Mouse (Mus musculus) stomach, adult 2 months (tissue): Measurements from ENCODE around the gene Rpl10l. TPM values are rescaled to one million over a fixed set of nuclear protein-coding genes. Genes with fewer than 3 reads are reported as not detected.

ENCODE experiments used
- polyA plus RNA-seq: library from polyadenylated mRNA; depleted of rRNA; stranded (reverse); fragments of >200 nt; gene quantifications from 2 replicates; pipeline ENCODE4 v1.2.3, GENCODE M21; 2012; rRNA removed

Gene Rpl10l
- not detected in 2 replicates for polyA plus RNA-seq

DNA sequence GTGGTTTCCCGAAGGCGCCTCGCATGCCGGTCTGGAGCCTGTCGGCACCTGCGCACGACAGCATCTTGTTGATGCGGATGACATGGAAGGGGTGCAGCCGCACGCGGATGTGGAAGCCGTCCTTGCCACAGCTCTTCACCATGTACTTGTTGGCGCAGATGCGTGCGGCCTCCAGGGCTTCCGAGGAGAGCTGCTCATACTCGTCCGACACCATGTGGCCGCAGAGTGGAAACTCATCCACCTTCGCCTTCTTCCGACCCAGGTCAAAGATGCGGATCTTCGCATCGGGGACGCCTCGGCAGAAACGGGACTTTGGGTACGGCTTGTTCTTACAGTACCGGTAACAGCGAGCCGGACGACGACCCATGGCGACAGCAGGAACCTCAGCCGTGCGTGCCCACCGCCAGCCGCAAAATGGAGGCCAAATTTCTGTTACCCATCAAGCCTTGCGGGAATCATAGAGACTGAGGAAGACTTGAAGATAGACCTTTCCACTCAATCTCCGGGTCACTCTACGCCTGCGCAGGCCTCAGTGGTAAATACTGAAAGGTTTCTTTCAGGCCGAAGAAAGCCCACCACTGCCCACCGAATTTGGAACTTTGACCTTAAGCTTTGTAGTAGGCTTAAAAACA, at the start of gene Rpl10l:
TSS of gene Rpl10l (minus strand) at position 411 of the 632 bp plus-strand sequence.

